Mouse (Mus musculus) gastrocnemius, postnatal 25 days (tissue): ENCODE measurements at regions not wholly inside any gene's neighbourhood (a gene's known extent, or its start where the extent isn't known, plus 50 kb on each side); places are given as distances from the start of the nearest gene placed in this dataset.

Source experiments
- DNase-seq: peaks from one replicate; pipeline ENCODE4 v3.0.0; 2022

DNA sequence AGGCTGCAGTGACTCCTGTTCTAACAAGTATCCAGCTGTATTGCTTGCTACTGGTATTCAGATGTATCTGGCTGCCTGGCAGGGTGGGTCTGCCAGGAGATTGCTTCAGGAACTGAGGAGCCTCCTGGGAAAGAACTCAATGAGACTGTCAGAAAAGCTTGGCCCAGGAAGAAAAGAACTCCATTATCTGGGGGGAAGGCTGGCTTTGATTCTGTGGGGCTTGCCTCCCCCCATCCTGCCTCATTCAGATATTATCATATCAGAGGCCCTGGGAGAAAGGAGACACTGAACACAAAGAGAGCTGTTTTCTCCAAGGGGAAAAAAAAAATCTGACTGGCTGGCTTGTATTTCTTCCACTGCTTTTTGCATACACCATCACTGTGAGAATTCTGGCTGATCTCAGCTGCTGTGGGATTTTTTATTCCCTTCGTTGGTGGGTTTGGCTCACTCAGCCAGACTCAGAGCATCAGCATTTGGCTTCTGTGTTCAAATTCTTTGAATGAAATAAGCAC is 552.0 kb upstream of the Tbl1xr1 start:
- DNase-seq, result peak; percentile 72

DNA sequence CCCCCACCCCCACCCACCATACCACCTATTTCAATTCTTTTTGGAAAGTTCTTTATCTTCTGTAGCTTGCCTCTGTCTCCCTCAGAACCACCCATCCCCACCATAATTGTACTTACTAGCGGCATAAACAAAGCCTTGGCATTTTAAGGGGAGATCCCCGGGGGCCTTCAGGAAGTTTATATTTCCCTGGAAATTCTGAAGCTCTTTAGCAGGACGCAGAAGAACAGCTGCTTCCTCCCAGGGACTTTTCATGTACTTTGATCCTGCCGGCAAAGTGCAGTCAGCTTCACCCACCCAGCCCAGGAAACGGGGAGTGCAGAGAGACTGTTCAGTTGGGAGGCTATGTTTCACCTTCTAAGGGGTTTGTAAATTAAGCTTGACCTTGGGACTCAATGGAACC is 545.6 kb upstream of the Tbl1xr1 start:
- no peak for DNase-seq

DNA sequence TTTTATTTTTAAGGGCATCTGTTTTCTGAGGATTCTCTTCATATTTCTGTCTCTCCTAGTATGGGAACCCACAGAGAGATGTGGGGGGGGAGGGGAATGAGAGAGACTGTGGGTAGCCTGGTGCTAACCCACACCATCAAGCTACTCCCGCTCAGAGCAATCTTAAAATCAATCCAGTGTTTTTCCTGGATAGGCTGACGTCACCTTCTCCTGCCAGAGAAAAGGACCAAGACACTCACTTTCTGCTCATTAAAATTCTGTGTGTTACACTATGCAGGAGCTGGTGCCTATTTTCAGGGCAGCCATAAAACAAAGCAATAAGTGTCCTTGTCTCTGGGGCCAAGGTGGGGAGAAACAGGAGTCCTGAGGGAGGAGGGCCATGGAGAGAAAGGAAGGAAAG is 537.3 kb upstream of the Tbl1xr1 start:
- no peak for DNase-seq

DNA sequence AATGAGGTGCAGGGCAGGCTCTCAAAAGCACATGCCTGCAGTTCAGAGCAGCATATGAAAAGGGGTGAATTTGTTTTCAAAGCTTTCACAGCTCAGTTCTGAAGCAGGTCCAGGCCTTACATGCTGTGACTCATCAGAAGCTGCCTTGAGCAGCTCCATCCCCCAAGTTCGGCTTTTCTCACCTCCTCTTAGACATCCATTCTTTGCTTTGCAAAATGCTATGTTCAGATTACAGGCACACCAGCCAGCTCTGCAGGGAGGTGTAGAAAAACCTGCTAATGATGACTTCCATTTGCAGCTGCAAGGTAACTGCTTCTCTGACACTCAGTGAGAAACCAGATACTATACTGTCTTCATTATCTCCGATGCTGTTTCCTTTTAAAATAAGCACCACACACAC is 532.0 kb upstream of the Tbl1xr1 start:
- no peak for DNase-seq

DNA sequence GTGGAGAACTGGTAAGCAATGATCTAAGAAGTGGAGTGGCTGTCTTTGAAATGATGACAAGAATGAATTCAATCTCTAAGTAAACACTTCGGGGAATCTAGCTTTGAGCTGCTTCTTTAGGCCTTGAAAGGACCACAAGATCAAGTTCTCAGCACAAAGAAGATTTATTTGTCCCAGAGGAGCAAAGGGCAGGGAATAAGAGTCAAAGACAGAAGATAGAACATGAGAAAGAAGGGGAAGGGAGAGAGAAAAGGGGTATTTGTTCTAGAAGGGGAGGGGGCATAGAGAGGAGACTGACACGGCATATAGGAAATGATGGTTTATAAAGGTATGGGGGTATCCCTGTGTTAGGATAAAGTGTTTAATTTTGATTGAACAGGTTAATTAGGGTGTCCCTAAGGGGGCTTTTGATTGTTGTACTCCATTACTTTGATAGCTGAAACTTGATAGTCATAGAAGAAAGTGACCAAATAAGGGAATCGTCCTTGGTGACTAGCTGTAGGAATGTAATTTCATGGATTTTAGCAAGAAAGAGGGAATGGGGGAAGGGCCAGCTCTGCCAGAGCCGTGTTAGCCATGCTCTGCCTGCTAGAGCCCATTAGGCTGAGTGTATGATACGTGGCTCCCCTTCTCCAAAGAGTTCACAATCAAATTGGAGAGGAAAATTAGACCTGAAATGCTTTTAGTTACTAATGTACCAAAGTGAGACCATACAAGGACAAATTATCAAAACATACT is 531.1 kb upstream of the Tbl1xr1 start:
- no peak for DNase-seq

DNA sequence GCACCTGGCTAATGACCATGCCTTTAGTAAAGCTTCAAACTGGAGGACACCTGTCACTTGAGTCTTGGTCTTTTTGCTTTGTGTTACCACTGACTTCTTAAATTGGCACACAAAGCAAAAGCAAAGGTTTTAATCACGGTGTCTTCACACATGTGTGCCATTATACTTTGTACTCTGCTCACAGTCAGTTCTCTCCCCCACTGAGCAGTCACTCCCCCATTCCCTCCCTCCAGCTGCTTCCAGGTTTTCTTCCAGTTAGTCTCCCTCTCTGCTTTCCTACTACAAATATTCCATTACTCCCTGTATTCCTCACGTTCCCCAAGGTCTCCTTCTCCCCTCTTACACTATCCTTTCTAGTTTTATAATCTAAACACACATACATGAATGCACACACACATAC is 530.0 kb upstream of the Tbl1xr1 start:
- DNase-seq, result no peak

DNA sequence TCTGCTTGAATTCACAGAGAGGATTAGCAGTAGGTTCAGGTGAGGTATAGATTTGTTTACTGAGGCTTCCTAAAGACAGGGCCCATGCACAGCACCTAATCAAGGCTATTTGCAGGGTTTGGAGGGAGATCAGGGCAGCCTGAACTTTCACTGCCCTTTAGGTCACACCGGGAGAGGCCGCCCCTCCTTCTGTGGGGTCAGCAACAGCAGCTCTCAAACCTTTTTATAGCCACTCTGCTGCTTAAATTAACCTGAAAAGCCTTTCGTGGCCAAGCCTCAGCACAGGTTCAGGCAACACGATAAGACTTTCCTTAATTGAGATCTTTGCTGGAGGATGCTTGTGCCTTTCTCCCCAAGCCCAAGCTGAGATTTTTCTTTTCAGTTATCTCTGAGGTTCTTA is 526.8 kb upstream of the Tbl1xr1 start:
- peak; percentile 25 for DNase-seq

DNA sequence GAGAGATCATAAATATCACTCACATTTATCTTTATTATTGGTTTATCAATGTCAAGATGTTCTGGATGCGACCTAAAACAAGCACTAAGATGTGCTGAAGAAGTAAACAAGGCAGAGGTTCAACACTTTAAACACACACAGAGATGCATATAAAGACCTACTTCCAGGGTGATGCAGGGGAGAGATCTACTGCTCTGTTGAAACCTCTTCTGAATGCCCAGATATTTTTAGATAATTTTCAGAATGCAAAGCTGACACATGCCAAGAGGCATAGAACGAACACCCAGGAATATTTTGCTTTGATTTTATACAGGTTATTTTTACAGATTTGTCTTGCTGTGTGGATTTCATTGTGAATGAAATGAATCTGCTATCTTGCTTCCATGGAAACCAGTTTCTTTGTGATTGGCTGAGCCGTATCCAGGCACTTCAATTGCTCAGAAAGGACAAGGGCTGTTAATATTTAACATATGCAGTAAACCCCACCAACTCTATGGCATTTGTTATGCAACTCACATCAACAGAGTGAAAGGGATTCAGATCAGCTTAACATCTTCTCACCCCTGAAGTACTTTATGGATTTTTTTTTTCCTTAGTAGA is 523.2 kb upstream of the Tbl1xr1 start:
- no peak for DNase-seq

DNA sequence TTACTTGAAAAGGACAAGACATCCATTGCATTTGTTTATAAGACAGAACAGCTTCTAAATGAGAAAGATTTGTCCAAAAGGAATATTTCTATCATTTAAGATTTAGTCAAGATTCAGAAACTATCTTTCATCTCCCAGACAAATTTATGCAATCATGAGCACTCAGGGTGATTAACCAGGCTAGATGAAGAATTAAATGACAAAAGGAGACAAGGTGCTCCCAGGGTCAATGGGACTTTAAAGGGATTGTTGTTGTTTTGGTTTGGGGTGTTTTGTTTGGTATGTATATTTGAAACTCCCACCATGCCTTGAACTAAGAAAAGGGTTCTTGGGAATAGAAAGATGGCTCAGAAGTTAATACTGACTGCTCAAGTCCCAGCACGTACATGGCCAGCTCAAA is 522.6 kb upstream of the Tbl1xr1 start:
- DNase-seq, result no peak

DNA sequence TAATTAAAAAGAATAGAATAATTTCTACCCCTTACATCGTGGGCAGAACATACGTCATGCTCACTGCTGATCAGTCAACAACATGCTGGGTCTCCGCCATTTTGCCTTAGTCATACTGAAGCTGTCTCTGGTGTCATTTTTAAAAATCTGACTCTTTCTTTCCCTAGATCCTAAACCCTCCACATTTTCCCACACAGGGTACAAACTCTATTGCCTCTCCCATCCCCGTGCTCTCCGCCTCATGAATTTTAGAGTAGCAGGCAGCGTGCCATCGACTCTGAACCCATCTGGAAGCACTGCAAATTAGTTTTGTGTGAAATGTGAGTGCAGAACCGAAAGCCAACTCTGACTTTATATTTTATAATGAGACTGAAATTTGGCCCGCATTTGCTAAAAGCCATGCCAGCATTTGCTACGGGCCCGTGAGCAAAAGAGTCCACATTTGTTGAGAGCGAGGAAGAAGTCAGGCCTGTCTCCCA is 518.5 kb upstream of the Tbl1xr1 start:
- peak; percentile 30 for DNase-seq

DNA sequence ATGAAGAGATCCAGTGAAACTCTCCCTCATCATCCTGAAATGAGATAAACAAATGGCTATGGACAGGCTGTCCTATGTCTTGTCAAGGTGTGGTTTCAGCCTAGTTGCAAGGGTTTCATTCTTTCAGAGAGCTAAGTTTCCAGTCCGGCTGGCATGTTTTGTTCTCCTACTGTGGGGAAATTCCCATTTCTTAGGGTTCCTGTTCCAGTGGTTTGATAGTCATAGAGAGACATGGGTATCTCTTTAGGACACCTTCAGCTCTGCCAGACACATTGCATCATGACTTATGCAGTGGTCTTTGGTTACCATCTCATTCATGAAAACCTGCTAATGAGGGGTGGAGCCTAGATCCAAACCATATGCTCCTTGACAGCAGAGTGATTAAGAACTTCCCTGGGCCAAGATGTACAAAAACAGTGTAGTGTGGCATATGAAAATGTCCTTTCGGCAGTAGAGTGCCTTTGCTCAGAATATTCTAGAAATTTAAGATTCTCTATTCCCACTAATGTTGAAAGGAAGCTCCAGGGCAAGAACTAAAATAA is 513.6 kb upstream of the Tbl1xr1 start:
- DNase-seq, result no peak

DNA sequence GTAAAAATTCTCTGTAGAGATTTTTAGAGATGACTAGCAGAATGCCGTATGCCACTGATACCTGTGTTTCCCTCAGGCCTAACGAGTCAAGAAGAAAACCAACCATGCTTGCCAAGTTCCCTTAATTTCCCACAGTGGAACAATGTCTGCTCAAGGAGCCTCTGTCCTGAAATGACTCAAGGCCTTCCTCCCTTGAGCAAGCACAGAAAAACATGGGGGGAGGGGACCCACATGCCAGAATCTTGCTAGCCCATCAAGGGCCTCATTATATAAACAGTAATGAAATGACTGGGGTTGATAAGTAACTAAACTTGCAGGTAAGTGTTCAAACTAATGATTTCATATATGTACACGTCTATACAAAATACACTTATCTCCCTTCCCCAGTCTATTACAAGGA is 513.0 kb upstream of the Tbl1xr1 start:
- DNase-seq, result peak; percentile 8

DNA sequence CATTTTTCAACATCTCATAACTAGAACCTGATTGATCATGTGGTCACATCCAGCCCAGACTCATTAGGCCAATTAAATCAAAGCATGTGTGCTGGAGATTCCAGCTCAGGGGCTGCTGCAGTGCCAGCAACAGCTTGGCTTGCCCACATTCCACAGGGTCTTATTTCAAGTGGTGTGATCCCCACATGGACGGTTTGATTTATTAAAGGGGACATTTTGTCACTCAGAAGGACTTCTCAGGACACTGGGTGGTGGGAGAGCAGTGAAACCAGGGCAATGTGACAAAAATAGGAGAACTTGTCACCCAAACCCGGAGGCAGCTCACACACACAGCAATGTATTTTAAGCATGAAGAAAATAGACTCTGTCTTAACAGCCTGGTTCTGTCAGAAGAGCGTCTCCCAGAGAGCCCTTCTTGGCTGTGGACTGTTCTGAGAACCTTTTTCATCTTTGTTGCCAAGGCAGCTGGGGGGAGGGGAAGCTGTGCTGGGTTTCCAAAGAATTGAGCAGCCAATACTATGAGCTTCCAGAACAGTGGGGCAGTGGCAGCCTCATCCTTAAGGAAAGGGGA is 512.2 kb upstream of the Tbl1xr1 start:
- peak; percentile 79 for DNase-seq

DNA sequence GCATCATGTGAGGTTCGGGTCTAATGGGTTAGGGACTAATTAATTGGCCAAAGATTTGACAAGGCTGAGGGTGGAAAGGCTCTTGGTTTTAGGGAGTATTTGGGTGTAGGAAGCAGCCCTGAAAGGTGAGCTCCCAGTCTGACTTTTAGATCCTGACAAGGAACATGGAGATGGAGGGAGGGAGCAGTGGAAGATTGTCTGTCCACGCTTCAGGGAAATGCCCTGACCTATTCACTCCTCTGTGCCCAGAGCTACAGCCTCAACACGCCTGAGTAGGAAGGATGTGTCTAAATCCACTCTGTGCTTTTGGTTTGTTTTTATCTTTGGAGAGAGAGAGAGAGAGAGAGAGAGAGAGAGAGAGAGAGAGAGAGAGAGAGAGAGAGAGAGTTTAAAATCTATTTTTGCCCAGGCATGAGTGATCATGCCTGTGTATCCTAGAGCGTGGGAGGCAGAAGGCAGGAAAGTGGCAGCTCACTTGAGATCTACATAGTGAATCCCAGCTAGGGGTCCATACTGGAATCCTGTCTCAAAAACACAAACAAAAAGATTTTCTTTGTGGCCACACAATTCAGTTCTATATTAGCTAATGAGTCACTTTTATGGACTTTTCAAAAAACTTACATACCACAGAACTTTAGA is 511.5 kb upstream of the Tbl1xr1 start:
- no peak for DNase-seq

DNA sequence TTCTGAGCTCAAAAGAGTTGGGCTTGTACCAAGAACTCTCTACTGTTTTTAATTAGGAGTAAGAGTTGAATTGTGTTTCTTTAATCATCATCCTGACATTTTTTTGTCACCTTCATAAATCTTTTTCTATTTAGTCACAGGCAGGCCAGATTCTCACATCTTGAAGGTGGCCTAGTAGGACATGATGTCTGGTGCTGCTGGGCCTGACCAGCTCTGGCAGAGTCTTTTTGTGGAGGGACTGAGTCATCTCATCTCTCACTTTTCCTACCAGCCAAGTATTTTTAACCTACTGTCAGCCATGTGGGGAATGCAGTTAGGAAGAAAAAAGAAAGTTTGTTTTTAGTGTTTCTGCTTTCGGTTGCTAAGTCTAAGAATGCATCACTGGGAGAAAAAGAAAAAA is 506.7 kb upstream of the Tbl1xr1 start:
- no peak for DNase-seq

DNA sequence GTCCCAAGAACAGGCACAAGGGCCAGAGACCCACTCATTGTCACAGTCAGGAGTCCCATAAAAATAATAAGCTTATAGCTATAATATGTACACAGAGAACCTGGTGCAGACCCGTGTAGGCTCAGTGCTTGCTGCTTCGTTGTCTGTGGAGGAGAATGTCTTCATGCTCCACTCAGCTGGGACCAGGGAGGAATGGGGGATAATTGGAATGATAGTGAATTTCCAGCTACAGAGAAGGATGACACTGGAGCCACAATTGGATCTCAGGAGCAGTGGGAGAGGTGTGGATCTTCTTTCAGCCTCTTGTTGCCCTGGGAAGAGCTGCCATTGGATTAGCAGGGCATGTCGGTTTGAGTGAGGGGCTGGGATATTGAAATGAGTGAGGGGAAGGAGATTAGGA is 497.8 kb upstream of the Tbl1xr1 start:
- no peak for DNase-seq

DNA sequence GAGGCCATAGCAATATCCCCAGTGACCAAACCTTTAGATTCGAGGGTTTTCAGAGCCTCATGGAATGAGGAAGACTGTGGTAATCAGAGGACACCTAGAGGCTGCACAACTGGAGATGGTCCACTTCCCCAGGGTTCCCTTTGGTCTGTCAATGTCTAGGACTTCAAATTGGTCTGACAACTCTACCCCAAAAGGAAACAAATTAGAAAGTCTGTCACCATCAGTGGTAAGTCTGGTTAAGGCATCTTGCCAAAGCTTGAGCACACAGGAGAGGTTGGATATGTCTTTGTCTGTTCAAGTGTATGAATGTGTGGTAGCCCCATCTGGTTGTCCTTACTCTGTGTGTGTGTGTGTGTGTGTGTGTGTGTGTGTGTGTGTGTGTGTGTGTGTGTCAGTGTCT is 494.3 kb upstream of the Tbl1xr1 start:
- no peak for DNase-seq

DNA sequence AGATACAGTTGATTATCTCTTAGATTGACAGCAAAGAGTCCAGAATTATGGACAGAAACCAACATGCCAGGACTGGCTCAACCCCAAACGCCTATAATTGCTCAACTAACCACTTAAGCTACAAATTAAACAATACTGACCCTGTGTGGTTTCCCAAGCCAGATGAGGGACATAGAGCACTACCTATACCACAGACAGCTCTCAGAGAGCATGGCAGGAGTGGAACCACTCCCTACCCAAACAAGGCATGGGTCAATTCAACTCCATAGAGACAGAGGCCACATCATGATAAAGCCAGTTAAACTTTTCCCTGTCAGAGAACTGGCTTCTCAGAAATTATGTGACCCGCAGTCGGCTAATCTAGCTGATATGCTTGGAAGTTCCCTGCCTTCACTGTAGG is 490.7 kb upstream of the Tbl1xr1 start:
- DNase-seq, result no peak

DNA sequence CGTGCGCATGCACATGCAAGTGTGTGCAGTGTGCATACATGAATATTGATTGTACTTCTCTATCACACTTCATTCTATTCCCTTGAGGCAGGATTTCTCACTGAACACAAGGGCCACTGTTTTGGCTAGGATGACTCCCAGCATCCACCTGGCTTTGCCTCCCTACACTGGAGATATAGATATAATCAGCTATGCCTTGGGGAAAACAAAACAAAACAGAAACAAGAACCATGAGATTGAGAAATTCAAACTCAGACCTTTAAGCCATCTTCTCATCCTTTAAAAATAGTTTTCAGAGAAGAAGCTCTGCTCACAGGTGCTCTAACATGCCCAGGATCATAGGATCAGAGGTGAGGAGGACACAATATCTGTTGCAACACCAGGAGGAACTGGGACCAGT is 469.6 kb upstream of the Tbl1xr1 start:
- no peak for DNase-seq

DNA sequence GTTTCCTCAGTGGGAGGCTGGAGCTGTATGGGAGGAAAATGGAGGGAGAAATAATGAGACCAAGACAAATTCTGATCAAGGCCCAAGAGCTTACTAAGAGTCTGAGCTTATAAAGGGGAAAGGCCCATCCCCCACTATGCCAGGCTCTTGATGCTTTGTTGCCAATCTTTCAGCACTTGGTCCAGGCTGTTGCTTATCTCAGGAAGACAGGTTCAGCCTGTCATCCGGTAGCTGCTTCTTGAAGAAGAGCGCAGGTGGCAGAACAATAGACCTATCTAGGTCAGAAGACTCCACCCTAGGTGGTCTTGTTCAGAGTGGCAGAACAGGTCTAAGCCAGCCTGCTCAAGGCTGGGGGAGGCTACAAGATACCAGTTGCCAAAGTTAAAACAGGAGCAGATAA is 466.2 kb upstream of the Tbl1xr1 start:
- DNase-seq, result no peak

DNA sequence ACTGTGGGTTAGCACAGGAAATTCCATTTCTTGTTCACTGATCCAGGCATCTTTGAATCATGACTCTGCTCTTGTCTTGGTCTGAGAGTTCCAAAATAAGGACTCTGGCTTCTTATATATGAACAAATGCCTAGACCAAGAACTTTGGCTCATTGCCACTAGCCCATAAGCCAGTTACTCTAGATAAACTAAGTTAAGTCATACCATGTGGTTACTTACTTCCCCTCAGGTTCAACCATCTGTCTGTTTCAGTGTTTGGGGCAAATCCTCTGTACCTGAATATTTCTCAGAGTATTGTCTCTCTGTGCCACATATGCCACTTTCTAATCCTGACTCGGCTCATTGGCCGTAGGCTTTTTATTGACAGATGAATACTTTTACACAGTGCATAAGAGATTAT is 454.7 kb upstream of the Tbl1xr1 start:
- DNase-seq, result no peak

DNA sequence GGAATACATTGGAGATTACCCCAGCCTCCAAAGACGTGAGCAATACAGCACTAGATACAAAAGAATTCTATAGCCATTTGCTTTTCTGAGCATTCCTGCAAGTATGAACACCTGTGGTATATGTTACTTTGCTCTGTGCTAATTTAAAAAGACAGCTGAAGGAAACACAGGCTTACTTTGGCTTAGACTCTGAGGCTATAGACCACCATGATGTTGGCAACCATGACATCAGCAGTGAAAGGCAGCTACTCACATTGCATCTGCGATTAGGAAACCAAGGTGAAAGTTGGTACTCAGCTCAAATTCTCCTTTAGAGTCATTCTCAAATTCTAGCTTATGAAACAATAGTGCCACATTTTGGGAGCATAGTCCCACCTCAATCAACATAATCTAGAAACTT is 451.4 kb upstream of the Tbl1xr1 start:
- no peak for DNase-seq

DNA sequence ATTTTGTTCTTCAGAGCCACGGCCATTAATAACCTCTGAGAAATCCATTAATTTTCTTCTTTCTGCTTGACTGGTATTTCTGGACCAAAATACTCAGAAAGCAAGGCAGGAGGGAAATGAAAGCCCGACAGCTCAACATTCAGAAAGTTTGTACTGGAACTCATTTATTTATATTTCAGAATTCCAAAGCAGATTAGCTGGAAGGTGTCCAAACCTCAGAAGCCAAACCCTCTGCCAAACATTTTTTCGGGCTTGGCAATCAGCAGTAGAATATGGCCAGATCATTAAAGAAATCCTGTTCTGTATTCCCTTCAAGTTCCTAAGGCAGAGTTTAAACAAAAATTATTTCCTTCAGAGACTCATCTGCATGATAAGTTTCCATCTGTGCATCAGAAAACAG is 450.4 kb upstream of the Tbl1xr1 start:
- peak; percentile 36 for DNase-seq
